Mouse (Mus musculus) heart, adult 2 months (tissue): ENCODE measurements at regions not wholly inside any gene's neighbourhood (a gene's known extent, or its start where the extent isn't known, plus 50 kb on each side); places are given as distances from the start of the nearest gene placed in this dataset.

Experiments used
- CTCF ChIP-seq: fragments of 200-600 bp; IDR thresholded peaks from 2 replicates; pipeline ENCODE4 v1.8.1; 2022; ENCODE audit warnings: antibody characterized with exemption, mild to moderate bottlenecking, moderate library complexity
- EP300 ChIP-seq: fragments of 200-500 bp; IDR thresholded peaks from 2 replicates; pipeline ENCODE4 v1.6.1; 2011; ENCODE audit warnings: low read depth, low read length, control low read depth; ENCODE audit not compliant: insufficient read depth
- POLR2A ChIP-seq: fragments of 200-500 bp; IDR thresholded peaks from 2 replicates; pipeline ENCODE4 v1.6.1; 2011; ENCODE audit warnings: mild to moderate bottlenecking, low read depth, low read length, control low read depth; ENCODE audit not compliant: insufficient read depth

DNA sequence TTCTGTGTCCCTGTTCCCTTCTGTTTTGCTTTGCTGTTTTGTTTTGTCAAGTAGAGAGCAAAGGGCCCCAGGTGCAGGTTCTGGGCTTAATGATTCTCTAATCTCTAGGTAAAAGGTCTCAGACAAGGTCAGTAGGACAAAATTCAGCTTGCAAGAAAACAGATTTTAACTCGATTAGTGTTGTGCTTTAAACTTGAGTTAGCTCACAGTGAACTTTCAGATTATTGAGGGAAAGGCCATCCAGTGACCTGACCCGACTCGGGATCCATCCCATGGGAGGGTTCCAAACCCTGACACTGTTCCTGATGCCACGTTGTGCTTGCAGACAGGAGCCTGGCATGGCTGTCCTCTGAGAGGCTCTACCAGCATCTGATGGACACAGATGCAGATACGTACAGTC lies 83.8 kb upstream of the Acsl1 start:
- TF ChIP-seq CTCF (no peak), EP300 (no peak), POLR2A (no peak)
